Mouse (Mus musculus) cerebellum, adult 2 months (tissue): ENCODE data around the gene Prkar2b. TPM values are rescaled to one million over a fixed set of nuclear protein-coding genes. Genes with fewer than 3 reads are reported as not detected.

ENCODE experiments used
- DNase-seq, 2 experiments: peaks; one replicate each; pipeline ENCODE4 v3.0.0; 2021
- H3K27ac ChIP-seq: fragments of 200-500 bp; 2 replicates; pipeline ENCODE4 v1.5.1; 2012; ENCODE audit warnings: low read length, control low read depth, inconsistent platforms; ENCODE audit not compliant: insufficient read depth
- H3K27me3 ChIP-seq: fragments of 200-500 bp; 2 replicates; pipeline ENCODE4 v1.6.1; 2012; ENCODE audit warnings: inconsistent platforms, mild to moderate bottlenecking, low read length, moderate library complexity; ENCODE audit not compliant: control insufficient read depth, insufficient read depth
- H3K4me1 ChIP-seq: fragments of 200-500 bp; 2 replicates; pipeline ENCODE4 v1.6.1; 2011; ENCODE audit warnings: low read length; ENCODE audit not compliant: control insufficient read depth, insufficient read depth
- H3K4me3 ChIP-seq: fragments of 200-500 bp; replicated peaks from 2 replicates; pipeline ENCODE3; 2011; ENCODE audit warnings: mild to moderate bottlenecking, low read depth, low read length, control low read depth; ENCODE audit not compliant: insufficient read depth
- CTCF ChIP-seq: fragments of 200-500 bp; IDR thresholded peaks from 2 replicates; pipeline ENCODE4 v1.5.1; 2011; ENCODE audit warnings: low read depth, mild to moderate bottlenecking, control low read depth, low read length, moderate library complexity, borderline replicate concordance; ENCODE audit not compliant: insufficient read depth
- POLR2A ChIP-seq: fragments of 200-500 bp; IDR thresholded peaks from 2 replicates; pipeline ENCODE4 v1.6.1; 2011; ENCODE audit warnings: low read length, control low read depth, borderline replicate concordance; ENCODE audit not compliant: insufficient read depth
- WGBS: fragments of 180-500 bp; shearing (Covaris S2); methylation state at CpG from one replicate; pipeline ENCODE4 v1.1.7; 2018; 5-methylcytosine and 5-hydroxymethylcytosine counted together
- polyA plus RNA-seq: library from polyadenylated mRNA; depleted of rRNA; stranded (reverse); fragments of >200 nt; gene quantifications from 2 replicates; pipeline ENCODE4 v1.2.3, GENCODE M21; 2012

The Prkar2b gene
- polyA plus RNA-seq, 1 experiment = 11.9 TPM

DNA sequence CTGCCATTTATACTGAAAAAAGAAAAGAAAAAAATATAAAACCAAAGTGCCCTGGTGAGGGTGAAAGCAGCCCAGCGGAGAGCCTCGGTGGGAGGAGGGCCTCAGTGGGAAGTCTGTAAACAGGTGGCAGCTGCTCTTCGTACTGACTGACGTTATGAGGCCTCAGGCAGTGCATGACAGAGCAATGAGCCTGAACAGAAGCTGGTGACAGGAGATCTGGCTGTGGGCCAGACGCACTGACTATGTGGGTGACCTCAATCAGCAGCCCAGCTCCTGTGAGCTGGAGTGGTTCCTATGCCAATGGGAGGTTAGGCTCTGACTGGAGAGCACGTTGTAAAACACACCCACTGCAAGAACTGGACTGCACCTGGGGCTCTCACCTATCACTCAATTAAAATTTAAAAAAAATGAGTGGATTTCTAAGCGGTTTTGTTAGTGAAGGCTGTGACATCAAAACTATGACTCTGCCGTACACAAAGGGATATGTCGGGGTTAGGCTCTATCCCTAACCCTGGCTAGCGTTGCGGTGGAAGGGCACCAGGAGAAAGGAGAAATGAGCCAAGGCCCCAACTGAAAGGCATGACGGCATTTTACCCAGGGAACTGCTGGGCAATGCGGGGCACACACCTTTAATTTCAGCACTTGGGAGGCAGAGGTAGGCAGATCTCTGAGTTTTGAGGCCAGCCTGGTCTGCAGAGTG lies 87.5 kb downstream of the Prkar2b start:
- Histone ChIP-seq H3K4me3 (no peak overlapping the region), H3K27ac (no peak overlapping the region), H3K4me1 (no peaks in the 10 kb centered on the region), H3K27me3 (no peaks in the 10 kb centered on the region; the same call in 1 of the 2 replicates)
- DNase-seq = peak; percentile 32 to 57
- WGBS = 38% methylated on average over 13 of the region's 13 CpGs
- TF ChIP-seq POLR2A (no peak), CTCF (no peak)

DNA sequence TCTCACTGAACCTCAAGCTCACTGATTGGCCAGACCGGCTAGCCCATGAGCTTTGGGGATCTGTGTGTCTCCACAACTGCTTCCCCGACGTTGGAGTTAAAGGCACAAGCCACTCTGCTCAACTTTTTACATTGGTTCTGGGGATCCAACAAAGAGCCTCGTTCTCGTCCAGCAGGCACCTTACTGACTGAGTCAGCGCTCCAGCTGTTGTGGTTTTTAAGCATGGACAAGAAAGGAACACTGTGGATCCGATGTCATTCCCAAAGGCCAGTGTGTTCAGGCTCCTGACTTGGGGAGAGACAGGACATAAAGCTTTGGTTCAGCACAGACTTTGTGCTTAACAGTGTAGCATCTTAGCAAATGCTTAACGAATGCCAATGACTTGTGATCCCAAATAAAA lies 89.5 kb downstream of the Prkar2b start:
- no peaks in the 10 kb centered on the region for H3K4me1 ChIP-seq
- no peaks in the 10 kb centered on the region; the same call in 1 of the 2 replicates for H3K27me3 ChIP-seq
- H3K4me3 ChIP-seq = no peak overlapping the region
- DNase-seq = no peak
- 95% methylated on average over 8 of the region's 8 CpGs for whole genome bisulfite sequencing
- H3K27ac ChIP-seq = no peak overlapping the region
- no peak for TF ChIP-seq POLR2A
- TF ChIP-seq CTCF = no peak

- no peak for DNase-seq
- no peaks in the 10 kb centered on the region; the same call in 1 of the 2 replicates for H3K27me3 ChIP-seq
- 66% methylated on average over 1 of the region's 1 CpGs for WGBS
- H3K27ac ChIP-seq = no peak overlapping the region
- no peaks in the 10 kb centered on the region for H3K4me1 ChIP-seq
- no peak overlapping the region for H3K4me3 ChIP-seq
- TF ChIP-seq CTCF (no peak), POLR2A (no peak)
Measured at GRCm38 (mm10) chr12:31969111-31969510, 92.0 kb downstream of the Prkar2b start.

DNA sequence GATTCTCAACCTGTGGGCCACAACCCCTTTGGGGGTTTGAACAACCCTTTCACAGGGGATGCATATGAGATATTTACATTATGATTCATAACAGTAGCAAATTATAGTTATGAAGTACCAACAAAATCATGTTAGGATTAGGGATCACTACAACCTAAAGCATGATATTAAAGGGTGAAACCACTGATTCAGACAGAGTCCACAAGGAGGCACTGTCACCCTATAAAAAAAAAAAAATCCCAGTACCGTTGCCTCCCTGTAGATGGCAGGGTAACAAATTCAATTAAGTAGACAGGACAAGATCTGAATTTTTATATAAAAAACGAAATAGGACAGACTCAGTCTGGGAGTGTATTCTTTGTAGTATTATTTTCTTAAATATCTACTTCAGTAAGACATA lies 93.6 kb downstream of the Prkar2b start:
- Histone ChIP-seq H3K4me1 (no peaks in the 10 kb centered on the region), H3K4me3 (no peak overlapping the region), H3K27me3 (no peaks in the 10 kb centered on the region), H3K27ac (no peak overlapping the region)
- WGBS = 7% methylated on average over 2 of the region's 2 CpGs
- no peak for TF ChIP-seq POLR2A
- TF ChIP-seq CTCF = no peak
- DNase-seq = peak in 1 of 2 experiments; percentile 37

DNA sequence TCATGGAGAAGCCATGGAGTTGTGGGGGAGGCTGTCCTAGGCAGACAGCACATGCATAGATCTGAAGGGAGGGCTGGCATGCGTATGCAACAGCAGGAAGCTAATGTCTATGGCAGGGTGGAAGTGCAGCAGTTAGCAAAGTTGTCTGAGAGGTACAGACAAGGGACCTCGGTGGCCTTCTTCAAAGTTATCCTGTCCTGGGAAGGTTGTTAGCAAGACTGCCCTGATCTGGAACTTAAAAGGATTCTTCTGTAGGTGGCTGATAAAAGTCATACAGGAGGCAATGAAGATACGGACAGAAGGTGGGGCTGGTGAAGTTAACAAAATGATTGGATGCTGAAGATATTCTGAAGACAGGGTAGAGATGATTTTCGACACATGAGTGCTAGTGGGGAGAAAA lies 94.7 kb downstream of the Prkar2b start:
- H3K27me3 ChIP-seq = no peaks in the 10 kb centered on the region
- H3K4me3 ChIP-seq = no peak overlapping the region
- DNase-seq = no peak
- H3K27ac ChIP-seq = no peak overlapping the region
- WGBS = 94% methylated on average over 4 of the region's 4 CpGs
- no peaks in the 10 kb centered on the region for H3K4me1 ChIP-seq
- no peak for TF ChIP-seq POLR2A
- no peak for TF ChIP-seq CTCF

DNA sequence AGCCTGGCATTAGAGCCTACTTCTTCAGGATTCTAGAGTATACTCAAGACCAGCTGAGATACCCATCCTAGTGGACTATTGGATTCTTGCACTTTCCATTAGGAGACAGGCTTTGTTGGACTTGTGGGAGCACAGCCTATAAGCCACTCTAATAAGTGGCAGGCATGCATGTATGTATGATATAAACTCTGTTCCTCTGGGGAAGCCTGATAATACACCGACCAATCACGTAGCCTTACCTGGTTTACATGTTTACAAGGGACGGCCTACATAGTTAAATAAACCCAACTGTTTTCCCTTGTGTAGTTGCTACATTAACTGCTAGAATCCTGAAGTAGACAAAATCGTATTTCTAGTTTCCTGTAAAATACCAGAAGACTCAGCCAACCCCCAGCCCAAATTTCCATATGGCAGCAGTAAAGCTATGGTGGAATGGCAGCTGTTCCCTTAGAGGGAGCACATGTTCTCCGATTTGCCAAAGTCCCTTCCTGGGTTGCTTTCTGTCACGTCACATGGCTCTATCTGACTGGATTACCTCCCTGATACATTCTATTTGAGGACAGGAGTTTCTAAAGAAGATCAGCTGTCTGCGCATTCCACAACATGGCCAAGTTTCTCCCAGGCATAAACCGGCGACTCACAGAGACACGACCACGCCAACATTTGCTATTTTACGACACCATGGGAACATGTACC lies 95.4 kb downstream of the Prkar2b start:
- Histone ChIP-seq H3K27me3 (no peaks in the 10 kb centered on the region), H3K4me3 (no peak overlapping the region), H3K27ac (no peak overlapping the region), H3K4me1 (no peaks in the 10 kb centered on the region)
- 94% methylated on average over 12 of the region's 12 CpGs for WGBS
- no peak for TF ChIP-seq CTCF
- TF ChIP-seq POLR2A = no peak
- no peak for DNase-seq

DNA sequence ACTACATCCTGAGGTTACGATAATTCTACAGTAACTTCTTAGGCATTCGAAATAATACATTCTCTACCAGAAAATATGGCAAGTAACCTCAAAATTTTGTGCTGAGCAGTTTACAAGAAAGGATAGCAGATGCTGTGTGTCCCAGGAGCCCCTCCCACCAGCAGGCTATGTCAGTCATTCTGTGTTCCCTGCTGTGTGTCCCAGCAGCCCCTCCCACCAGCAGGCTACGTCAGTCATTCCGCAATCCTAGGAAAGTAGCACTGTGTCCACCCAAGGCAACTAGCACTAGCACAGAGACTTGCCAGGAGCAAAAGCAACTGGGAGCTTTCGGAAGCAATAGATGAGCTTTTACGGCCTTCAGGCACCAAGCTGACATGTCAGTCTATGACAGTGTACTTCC lies 97.0 kb downstream of the Prkar2b start:
- H3K27ac ChIP-seq = no peak overlapping the region
- H3K27me3 ChIP-seq = no peaks in the 10 kb centered on the region
- no peak overlapping the region for H3K4me3 ChIP-seq
- no peak for DNase-seq
- WGBS = 88% methylated on average over 6 of the region's 6 CpGs
- H3K4me1 ChIP-seq = no peaks in the 10 kb centered on the region
- TF ChIP-seq CTCF = no peak
- no peak for TF ChIP-seq POLR2A

GRCm38 (mm10) chr12:31955843-31956242 lies 105.3 kb downstream of the Prkar2b start:
- H3K4me1 ChIP-seq = no peaks in the 10 kb centered on the region
- TF ChIP-seq CTCF (no peak), POLR2A (no peak)
- 92% methylated on average over 4 of the region's 4 CpGs for WGBS
- DNase-seq = no peak
- no peaks in the 10 kb centered on the region for H3K27me3 ChIP-seq
- H3K4me3 ChIP-seq = no peak overlapping the region
- H3K27ac ChIP-seq = no peak overlapping the region
